In the genomic region with DNA sequence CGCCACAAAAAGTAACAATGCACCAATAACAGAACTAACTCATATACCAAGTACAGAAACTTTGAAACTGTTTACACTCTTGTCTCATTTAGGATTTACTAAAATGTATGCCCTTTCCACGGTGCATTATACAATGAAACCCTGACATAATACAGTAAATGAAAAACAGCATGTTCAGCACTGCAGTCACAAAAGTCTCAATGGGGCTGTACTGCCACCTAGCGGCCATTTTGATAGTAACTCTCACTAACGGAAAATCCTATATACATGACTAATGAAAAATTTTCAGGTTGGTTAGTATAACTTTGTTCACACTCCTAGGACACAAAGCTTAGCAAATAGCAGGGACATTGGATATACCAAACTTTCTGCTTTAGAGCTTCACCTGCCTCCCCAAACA, we compare ENCODE assay signal across 8 mouse cellular contexts. TPM values are rescaled to one million over a fixed set of nuclear protein-coding genes. Genes with fewer than 3 reads are reported as not detected.
DNase-seq lines count a peak whose midpoint lies in the region; ATAC-seq lines count a peak whose summit lies in the region.

No protein-coding gene starts in this region.

- H3K9me3 ChIP-seq in hindbrain, embryonic 16.5 days (ENCODE audit: control insufficient read depth, low read length) = no peaks in the 10 kb centered on the region
- H3K9me3 ChIP-seq in limb, embryonic 11.5 days (ENCODE audit: control insufficient read depth, low read length) = no peaks in the 10 kb centered on the region
- no peaks in the 10 kb centered on the region for H3K9me3 ChIP-seq in neural tube, embryonic 15.5 days (replicated peaks)

- no peaks in the 10 kb centered on the region for H3K36me3 ChIP-seq in hindbrain, embryonic 16.5 days (ENCODE audit: control insufficient read depth, insufficient read depth, low read length)
- H3K36me3 ChIP-seq in limb, embryonic 11.5 days (ENCODE audit: control insufficient read depth, insufficient read depth, low read length) = no peaks in the 10 kb centered on the region
- H3K36me3 ChIP-seq in neural tube, embryonic 15.5 days = no peaks in the 10 kb centered on the region

- WGBS in hindbrain, embryonic 16.5 days = 23% methylated on average over 4 of the region's 4 CpGs
- 26% methylated on average over 4 of the region's 4 CpGs for WGBS in limb, embryonic 11.5 days
- 24% methylated on average over 4 of the region's 4 CpGs for WGBS in neural tube, embryonic 15.5 days

- H3K4me2 ChIP-seq in hindbrain, embryonic 16.5 days (ENCODE audit: low read length) = no peak overlapping the region
- no peak overlapping the region for H3K4me2 ChIP-seq in limb, embryonic 11.5 days (ENCODE audit: low read depth, severe bottlenecking)
- no peak overlapping the region for H3K4me2 ChIP-seq in neural tube, embryonic 15.5 days

- H3K27me3 ChIP-seq in hindbrain, embryonic 16.5 days (replicated peaks; ENCODE audit: control insufficient read depth, insufficient read depth, low read length) = no peaks in the 10 kb centered on the region
- H3K27me3 ChIP-seq in limb, embryonic 11.5 days (ENCODE audit: control insufficient read depth, insufficient read depth, low read length) = no peaks in the 10 kb centered on the region
- no peaks in the 10 kb centered on the region for H3K27me3 ChIP-seq in neural tube, embryonic 15.5 days (replicated peaks)

- ATAC-seq in erythroid progenitor cell, adult 5-6 weeks (replicated peaks; ENCODE audit: low FRiP score, poor library complexity, severe bottlenecking) = peak; percentile 44
- ATAC-seq in hindbrain, embryonic 16.5 days = peak; percentile 40; the same call in 1 of the 2 replicates
- ATAC-seq in limb, embryonic 11.5 days (ENCODE audit: insufficient number of reproducible peaks, low FRiP score, low TSS enrichment, low read depth) = no peak
- 0 out of 2 replicates have a peak, but pooled peaks have one; percentile 23 for ATAC-seq in neural tube, embryonic 15.5 days (ENCODE audit: low FRiP score)

- no peak overlapping the region for H3K9ac ChIP-seq in hindbrain, embryonic 16.5 days (ENCODE audit: low read depth, low read length)
- no peak overlapping the region for H3K9ac ChIP-seq in limb, embryonic 11.5 days (ENCODE audit: low read length)
- H3K9ac ChIP-seq in neural tube, embryonic 15.5 days (replicated peaks) = no peak overlapping the region

- peak; percentile 36 for DNase-seq in urinary bladder, adult 2 months (ENCODE audit: low spot score)
- DNase-seq in urinary bladder, postnatal 10 days (ENCODE audit: low spot score) = no peak
- DNase-seq in brain, adult 2 months (ENCODE audit: low read depth, low spot score) = peak; percentile 88
- DNase-seq in limb, embryonic 11.5 days (ENCODE audit: low spot score) = peak; percentile 90
- DNase-seq in thymus, postnatal 36 days = peak; percentile 40 to 58

- H3K4me3 ChIP-seq in hindbrain, embryonic 16.5 days (ENCODE audit: low read length) = no peak overlapping the region
- no peak overlapping the region for H3K4me3 ChIP-seq in limb, embryonic 11.5 days (ENCODE audit: low read depth, low read length)
- no peak overlapping the region for H3K4me3 ChIP-seq in neural tube, embryonic 15.5 days (replicated peaks)

- H3K4me1 ChIP-seq in hindbrain, embryonic 16.5 days (ENCODE audit: control insufficient read depth, insufficient read depth, low read depth, low read length) = peaks cover 4% of the 10 kb centered on the region
- H3K4me1 ChIP-seq in limb, embryonic 11.5 days (ENCODE audit: control insufficient read depth, insufficient read depth, low read length) = no peaks in the 10 kb centered on the region
- H3K4me1 ChIP-seq in neural tube, embryonic 15.5 days = peaks cover 3% of the 10 kb centered on the region; the same call in 1 of the 2 replicates

- no peak overlapping the region for H3K27ac ChIP-seq in hindbrain, embryonic 16.5 days (ENCODE audit: low read depth, low read length)
- no peak overlapping the region for H3K27ac ChIP-seq in limb, embryonic 11.5 days (replicated peaks; ENCODE audit: low read depth, low read length)
- H3K27ac ChIP-seq in neural tube, embryonic 15.5 days (replicated peaks) = no peak overlapping the region

RNA-seq across cellular contexts. Expression of gene Atr, which starts 4.5 kb away (rescaled TPM):
- 8.7 and 10.2 TPM in 2 replicates for polyA plus RNA-seq in urinary bladder, adult 2 months (2012; rRNA removed)
- 8.6 and 14.3 TPM in 2 replicates for total RNA-seq in erythroid progenitor cell, adult 5-6 weeks (2015; ENCODE audit: low replicate concordance)
- 6.8 and 12.3 TPM in 2 replicates for total RNA-seq in erythroid progenitor cell, adult 5-6 weeks (2017; ENCODE audit: low replicate concordance)
- 9.1 and 9.3 TPM in 2 replicates for polyA plus RNA-seq in hindbrain, embryonic 16.5 days (2015; fragmentation: Nextera tagmentation; extraction: Ambion mirVana)
- polyA plus RNA-seq in limb, embryonic 11.5 days (2014; fragmentation: Nextera tagmentation; extraction: Ambion mirVana) = 20.7 and 26.2 TPM in 2 replicates
- 10.1 and 12.1 TPM in 2 replicates for polyA plus RNA-seq in neural tube, embryonic 15.5 days (2015; fragmentation: Nextera tagmentation; extraction: Ambion mirVana)

RNA-seq across cellular contexts. Expression of gene Pls1, which starts 7.8 kb away (rescaled TPM):
- polyA plus RNA-seq in urinary bladder, adult 2 months (2012; rRNA removed) = 1.9 and 2.4 TPM in 2 replicates
- total RNA-seq in erythroid progenitor cell, adult 5-6 weeks (2015; ENCODE audit: low replicate concordance) = 0.36 TPM in 1 of 2 replicates, not detected in the other
- total RNA-seq in erythroid progenitor cell, adult 5-6 weeks (2017; ENCODE audit: low replicate concordance) = not detected in 2 replicates
- polyA plus RNA-seq in hindbrain, embryonic 16.5 days (2015; fragmentation: Nextera tagmentation; extraction: Ambion mirVana) = 2.9 and 3.2 TPM in 2 replicates
- 4.3 and 4.4 TPM in 2 replicates for polyA plus RNA-seq in limb, embryonic 11.5 days (2014; fragmentation: Nextera tagmentation; extraction: Ambion mirVana)
- 2.6 and 9.0 TPM in 2 replicates for polyA plus RNA-seq in neural tube, embryonic 15.5 days (2015; fragmentation: Nextera tagmentation; extraction: Ambion mirVana)
